Mouse (Mus musculus): ENCODE data around the gene Tmx2. TPM values are rescaled to one million over a fixed set of nuclear protein-coding genes. Genes with fewer than 3 reads are reported as not detected.
"Not testable (repeated sequence)": the region's sequence is repeated elsewhere in the genome, so short reads cannot be mapped to it uniquely, and the experiment has no call there.

Gene Tmx2
- 100 to 1,000 TPM; 209 to 211 TPM for total RNA-seq (2021)
- long read RNA-seq, experiment 1, transcript Tmx2-201 (8 exons, 1,977 nt), result major isoform, 479 of 501 reads
- long read RNA-seq, experiment 1, partial matches to known transcripts, result 5 of 501 reads
- long read RNA-seq, experiment 1, other reads (novel, unspliced or antisense), result 15 of 501 reads
- long read RNA-seq, experiment 2, transcript Tmx2-201 (8 exons, 1,977 nt), result major isoform, 345 of 365 reads
- long read RNA-seq, experiment 2, partial matches to known transcripts, result 5 of 365 reads
- long read RNA-seq, experiment 2, other reads (novel, unspliced or antisense), result 15 of 365 reads

DNA sequence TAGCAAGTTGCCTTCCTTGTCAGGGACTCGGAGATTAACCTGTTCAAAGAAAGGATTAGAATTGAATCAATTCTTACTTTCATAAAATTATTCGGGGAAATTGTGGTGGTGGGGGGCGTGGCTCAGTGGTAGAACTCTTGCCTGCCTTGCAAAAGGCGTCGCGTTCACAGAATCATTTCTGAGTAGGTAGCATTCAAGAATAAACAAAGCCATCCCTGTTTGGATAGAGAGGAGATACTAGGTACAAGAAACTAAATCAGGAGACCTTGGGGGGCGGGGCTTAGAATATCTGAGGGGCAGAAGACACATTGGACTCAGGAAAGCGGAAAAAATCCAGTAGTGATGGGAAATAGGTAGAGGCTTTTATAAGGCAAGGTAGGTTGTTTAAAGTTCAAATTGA is at the start of gene Tmx2:
TSS of gene Tmx2 (minus strand) at position 125 of the 400 bp plus-strand sequence.
- intact Hi-C loops (cut with DNase I), result loop anchor here (5.0 kb wide), 1 partner anchor 33 kb away; no protein-coding TSS in a partner anchor

DNA sequence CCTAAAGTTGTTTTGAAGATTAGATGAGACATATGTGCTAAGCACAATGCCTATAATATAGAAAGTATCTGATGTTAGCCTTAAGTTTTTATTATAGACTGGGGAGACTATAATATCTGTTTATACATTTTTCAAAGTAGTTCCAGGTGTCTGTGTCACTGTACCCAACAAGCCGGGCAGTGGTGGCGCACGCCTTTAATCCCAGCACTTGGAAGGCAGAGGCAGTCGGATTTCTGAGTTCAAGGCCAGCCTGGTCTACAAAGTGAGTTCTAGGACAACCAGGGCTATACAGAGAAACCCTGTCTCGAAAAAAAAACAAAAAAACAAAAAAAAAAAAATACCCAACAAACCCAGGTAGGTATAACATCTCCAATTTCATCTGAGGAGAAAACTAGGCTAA is 49.3 kb upstream of the Tmx2 start:
- intact Hi-C loops (cut with DNase I); DNase-seq (ENCODE audit: low spot score in 2 of 2): not testable (repeated sequence)

More for the DNA sequence above, at the start of gene Tmx2:
- no peak for DNase-seq (ENCODE audit: low spot score in 2 of 2)

DNA sequence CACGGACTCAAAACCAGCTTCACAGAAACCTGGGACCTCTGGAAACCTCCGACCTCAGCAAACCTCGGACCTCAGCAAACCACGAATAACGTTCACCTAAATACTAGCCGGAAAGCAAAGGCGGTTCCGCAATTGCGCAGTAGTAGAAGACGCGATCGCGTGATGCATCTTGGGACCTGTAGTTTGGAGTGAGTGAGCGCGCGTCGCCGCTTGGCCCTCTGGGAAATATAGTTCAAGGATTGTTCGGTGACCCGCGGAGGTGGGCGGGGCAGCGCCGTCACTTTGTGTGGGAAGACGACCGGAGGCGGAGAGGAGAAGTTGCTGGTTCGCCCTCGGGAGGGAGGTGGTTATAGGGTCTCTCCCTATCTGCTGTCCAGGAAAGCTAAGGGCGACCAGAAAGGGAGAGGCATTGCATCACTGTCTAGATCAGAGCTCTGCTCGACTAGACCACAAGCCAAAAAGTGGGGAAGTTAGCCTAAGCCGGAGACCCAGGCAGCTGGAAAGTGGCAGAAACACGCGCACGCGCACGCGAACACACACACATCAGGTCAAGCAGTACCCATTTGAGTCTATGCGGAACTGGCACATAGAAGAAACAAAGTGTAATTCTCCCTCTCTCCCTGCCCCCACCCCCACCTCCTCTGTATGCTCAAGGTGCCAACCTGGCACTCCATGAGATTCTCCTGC is 48.4 kb upstream of the Tmx2 start, which contains the start of gene Clp1:
TSS of gene Clp1 (minus strand) at position 179 of the 687 bp plus-strand sequence.
- intact Hi-C loops (cut with DNase I), result no loop called here
- DNase-seq (ENCODE audit: low spot score in 2 of 2), result peak; percentile 97

GRCm38 (mm10) chr2:84726716-84727115 is 47.8 kb upstream of the Tmx2 start:
- no peak for DNase-seq (ENCODE audit: low spot score in 2 of 2)
- intact Hi-C loops (cut with DNase I), result no loop called here

DNA sequence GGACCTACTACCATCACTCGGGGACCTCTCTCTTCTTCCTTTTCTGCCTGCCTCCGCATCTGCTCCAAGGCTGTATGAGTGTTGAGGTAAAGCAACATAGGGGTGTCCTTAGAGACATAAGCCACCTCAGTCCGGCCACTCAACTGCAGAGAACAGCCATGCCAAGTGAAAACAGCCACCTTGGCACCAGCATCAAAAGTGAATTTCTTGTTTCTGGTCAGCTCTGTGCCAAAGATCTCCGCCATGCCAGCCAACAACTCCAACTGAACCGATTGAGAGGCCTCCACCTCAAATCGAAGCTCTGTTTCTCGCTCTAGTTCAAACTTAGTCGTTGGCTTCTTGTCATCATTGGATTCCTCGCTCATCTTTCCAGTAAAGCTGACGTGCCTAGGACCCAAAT is 46.8 kb upstream of the Tmx2 start:
- DNase-seq (ENCODE audit: low spot score in 2 of 2), result no peak
- intact Hi-C loops (cut with DNase I), result no loop called here

GRCm38 (mm10) chr2:84723856-84724255 is 44.9 kb upstream of the Tmx2 start:
- intact Hi-C loops (cut with DNase I), result no loop called here
- no peak for DNase-seq (ENCODE audit: low spot score in 2 of 2)

DNA sequence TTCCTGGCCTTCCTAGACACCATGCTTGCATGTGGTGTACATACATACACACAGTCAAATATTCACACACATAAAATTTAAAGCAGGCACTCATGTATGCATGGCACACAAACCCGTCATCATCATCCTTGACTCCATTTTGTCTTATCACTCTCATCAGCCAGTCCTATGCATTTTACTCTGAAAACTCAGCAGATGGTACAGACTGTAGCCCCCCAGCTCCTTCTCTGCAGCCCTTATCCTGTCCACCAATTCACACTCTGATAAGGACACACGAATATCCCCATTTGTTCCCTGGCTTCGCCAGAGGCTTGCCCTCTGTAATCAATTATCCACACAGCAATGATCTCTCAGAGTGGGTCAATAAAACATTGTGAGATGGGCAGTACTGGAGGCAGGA is 42.2 kb upstream of the Tmx2 start:
- intact Hi-C loops (cut with DNase I), result no loop called here
- no peak for DNase-seq (ENCODE audit: low spot score in 2 of 2)

DNA sequence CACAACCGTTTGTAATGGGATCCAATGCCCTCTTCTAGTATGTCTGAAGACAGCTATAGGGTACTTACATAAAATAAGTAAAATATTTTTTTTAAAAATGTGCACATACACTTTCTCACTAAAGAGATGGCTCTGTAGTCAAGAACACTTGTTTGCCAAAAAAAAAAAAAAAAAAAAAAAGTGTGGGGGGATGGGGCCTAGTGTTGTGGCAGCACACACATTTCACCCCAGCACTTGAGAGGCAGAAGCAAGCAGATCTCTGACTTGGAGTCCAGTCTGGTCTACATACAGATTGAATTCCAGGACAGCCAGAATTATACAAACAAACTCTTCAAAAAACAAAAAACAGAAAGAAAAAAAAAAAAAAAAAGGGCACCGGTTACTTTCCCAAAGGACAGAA is 41.8 kb upstream of the Tmx2 start:
- DNase-seq (ENCODE audit: low spot score in 2 of 2), result no peak
- intact Hi-C loops (cut with DNase I), result no loop called here

GRCm38 (mm10) chr2:84717357-84717756 is 38.4 kb upstream of the Tmx2 start:
- DNase-seq (ENCODE audit: low spot score in 2 of 2), result no peak
- intact Hi-C loops (cut with DNase I), result no loop called here

DNA sequence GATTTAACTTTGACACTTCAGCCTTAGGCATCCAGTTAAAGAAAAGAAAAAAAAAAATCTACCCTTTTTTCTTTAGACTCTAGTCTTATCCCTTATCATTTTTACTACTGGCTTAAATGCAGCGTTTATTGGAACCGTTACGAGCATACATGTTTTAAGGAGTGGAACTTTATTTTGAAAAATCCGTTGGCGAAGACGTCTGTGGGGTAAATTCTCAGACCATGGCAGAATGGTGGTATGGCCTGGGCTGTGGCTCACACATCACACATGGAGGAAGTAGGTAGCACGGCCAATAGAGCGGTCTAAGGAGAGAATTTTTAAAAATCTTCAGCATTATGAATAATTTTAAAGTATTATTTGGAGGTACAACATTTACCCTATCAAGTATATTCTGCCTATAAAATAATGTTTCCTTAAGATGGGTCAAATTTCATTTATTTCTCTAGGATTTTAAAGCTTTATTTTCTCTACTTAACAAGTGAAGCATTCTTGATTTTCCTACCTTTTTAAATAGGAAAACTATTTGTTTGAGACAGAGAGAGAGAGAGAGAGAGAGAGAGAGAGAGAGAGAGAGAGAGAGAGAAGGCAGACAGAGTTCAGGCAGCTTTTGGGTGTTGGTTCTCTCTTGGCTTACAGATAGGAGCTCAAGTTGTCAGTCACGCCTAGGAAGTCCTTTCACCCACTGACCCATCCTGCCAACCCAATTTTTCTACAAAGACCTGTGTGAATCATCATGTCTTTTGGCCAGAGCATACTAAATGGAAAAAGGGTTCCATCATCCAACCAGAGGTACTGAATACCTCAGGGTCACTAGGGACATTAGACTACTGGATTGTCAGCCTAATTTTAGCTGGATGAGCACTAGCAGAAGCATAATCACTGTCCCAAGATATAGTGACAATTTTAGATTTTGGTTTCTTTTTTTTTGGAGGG is 37.7 kb upstream of the Tmx2 start:
- intact Hi-C loops (cut with DNase I), result no loop called here
- DNase-seq (ENCODE audit: low spot score in 2 of 2), result no peak

DNA sequence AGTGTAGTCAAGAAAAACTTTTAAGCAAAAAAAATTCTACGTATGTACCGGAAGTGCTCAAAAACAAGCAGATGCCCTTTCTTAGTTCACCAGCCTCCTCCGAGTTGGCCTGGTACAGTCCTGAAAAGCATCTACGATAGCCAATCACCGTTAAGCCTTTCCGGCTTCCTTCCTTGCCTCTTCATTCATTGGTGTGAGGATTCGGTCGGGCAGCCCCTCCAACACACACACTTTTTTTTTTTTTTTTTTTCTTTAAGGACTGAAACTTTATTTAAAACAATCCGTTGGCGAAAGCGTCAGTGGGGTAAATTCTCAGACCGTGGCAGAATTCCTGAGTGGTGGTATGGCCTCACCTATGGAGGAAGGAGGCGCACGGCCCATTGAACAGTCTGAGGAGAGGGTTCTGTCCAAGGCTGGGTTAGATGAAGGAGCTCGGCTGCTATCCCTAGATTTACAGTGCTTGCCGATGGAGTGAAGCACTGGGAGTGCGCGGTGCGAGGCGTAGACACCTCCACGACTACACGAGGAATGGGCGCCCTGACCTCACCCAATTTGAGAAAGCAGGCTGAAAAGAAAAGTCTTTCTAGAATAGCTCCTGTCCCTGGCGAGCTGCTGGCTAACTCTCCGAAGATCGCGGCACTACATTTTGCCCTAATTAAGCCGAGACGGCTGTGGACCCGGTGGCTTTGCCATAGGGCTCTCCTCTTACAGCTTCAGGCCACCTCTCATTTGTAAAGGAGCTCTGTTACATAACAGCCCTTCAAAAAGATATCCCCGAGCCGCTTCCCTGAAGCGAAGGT is 36.8 kb upstream of the Tmx2 start:
- DNase-seq (ENCODE audit: low spot score in 2 of 2), result peak; percentile 87 to 98
- intact Hi-C loops (cut with DNase I), result no loop called here

- peak; percentile 99 to 100 for DNase-seq (ENCODE audit: low spot score in 2 of 2)
- intact Hi-C loops (cut with DNase I), result loop anchor here (5.0 kb wide), 1 partner anchor 38 kb away; the partner anchor contains the start of genes Gm28635, Med19 and Tmx2
Observed at GRCm38 (mm10) chr2:84714811-84715561, 36.0 kb upstream of the Tmx2 start, which contains the start of gene Zdhhc5. TSS of gene Zdhhc5 (minus strand) at chr2:84715180.

- DNase-seq (ENCODE audit: low spot score in 2 of 2), result peak in 1 of 2 experiments; percentile 28
- intact Hi-C loops (cut with DNase I), result loop anchor here (5.0 kb wide), 1 partner anchor 37 kb away; the partner anchor contains the start of genes Gm28635, Med19 and Tmx2
Observed at GRCm38 (mm10) chr2:84714422-84714810, 35.5 kb upstream of the Tmx2 start.

DNA sequence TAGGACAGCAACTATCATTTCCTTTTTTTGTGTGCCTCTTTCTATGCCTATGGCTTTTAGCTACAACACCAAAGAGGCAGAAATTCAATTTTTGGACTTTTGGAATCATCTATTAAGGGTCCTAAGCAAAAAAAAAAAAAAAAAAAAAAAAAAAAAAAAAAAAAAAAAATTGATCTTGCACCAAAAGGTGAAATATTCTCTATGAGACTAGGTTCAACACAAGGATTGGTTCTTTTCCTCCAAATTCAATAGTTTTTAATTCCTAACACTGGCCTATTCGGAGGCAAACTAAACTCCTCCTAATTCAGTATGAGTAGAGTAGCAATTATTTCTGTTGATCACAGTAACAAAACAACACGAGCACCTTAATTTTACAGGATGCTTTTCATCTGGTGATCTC is 33.0 kb upstream of the Tmx2 start:
- no peak for DNase-seq (ENCODE audit: low spot score in 2 of 2)
- intact Hi-C loops (cut with DNase I), result loop anchor here (5.0 kb wide), 1 partner anchor 35 kb away; the partner anchor contains the start of genes Gm28635, Med19 and Tmx2

- no peak for DNase-seq (ENCODE audit: low spot score in 2 of 2)
- intact Hi-C loops (cut with DNase I), result no loop called here
Observed at GRCm38 (mm10) chr2:84707523-84707922, 28.6 kb upstream of the Tmx2 start.

DNA sequence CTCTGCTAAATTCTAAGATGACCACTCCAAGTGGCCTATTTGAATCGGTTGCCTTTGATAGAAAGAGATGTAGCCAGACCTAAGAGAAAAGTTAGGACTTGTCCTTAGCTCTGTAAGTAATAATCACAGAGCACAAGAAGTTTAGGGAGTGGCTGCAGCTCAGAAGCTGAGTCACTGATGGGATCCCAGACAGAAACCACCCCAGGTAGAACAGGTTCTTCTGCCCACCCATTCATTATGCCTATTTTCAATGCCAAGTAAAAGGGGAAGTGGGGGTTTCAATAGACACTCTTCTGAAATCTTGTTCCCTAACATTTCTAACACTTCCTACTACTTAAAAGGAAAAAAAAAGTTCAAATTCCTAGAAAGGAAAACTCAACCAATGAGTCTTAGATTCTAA is 26.4 kb upstream of the Tmx2 start:
- no peak for DNase-seq (ENCODE audit: low spot score in 2 of 2)
- intact Hi-C loops (cut with DNase I), result no loop called here

DNA sequence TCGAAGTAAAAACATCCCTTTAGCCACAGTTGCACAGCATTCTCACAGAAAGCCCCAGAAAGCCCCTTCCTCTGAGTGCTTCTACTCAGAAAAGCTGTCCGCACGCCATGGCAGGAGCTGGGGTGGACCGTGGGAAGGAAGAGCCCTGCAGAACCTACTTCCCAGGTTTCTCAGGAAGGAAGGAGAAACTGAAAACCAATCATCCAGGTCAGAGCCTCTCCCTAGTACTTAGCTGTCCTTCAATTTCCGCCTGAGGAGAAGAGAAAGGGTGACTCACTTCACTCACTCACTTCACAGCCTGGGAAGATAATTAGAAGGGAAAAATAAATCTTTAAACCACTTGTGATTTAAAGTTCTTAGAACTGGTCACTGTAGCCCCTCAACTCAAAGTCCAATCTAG is 25.4 kb upstream of the Tmx2 start:
- no peak for DNase-seq (ENCODE audit: low spot score in 2 of 2)
- intact Hi-C loops (cut with DNase I), result no loop called here

DNA sequence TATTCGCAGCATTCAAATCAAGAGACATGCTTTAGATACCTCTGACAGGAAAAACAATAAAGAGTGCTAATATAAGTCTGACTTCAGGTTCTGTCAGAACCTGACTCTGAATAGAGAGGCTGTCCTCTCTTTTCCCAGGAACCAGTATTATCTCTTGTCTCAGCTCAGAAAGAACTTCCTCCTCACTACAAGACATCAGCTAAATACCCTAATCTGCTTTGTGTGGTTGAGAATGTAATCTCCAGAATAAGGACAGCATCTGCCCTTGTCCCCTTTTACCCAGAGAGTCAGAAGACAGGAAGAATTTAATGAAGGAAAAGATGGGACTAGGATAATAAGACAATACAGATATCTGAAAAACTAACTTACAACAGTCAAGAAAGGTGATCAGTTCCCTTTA is 24.6 kb upstream of the Tmx2 start:
- no peak for DNase-seq (ENCODE audit: low spot score in 2 of 2)
- intact Hi-C loops (cut with DNase I), result no loop called here
